Mouse (Mus musculus) bone marrow macrophage, adult 2 months (primary cell): Measurements from ENCODE around the gene Reep6. TPM values are rescaled to one million over a fixed set of nuclear protein-coding genes. Genes with fewer than 3 reads are reported as not detected.
A peak's percentile ranks its signal among the peaks of the same experiment; 100 is the strongest.

Source experiments
- H3K27ac ChIP-seq: 2 replicates; pipeline ENCODE4 v1.5.1; 2012; ENCODE audit warnings: low read depth, low read length; ENCODE audit not compliant: insufficient read depth
- H3K4me1 ChIP-seq: 2 replicates; pipeline ENCODE4 v1.6.1; 2012; ENCODE audit warnings: low read length; ENCODE audit not compliant: control insufficient read depth, insufficient read depth
- H3K4me3 ChIP-seq: 2 replicates; pipeline ENCODE4 v1.5.1; 2012; ENCODE audit warnings: mild to moderate bottlenecking, low read length, moderate library complexity; ENCODE audit not compliant: insufficient read depth
- CTCF ChIP-seq: IDR thresholded peaks from 2 replicates; pipeline ENCODE4 v1.5.1; 2012; ENCODE audit warnings: low read depth, mild to moderate bottlenecking, low read length, moderate library complexity
- POLR2A ChIP-seq: IDR thresholded peaks from 2 replicates; pipeline ENCODE4 v1.6.1; 2012; ENCODE audit warnings: mild to moderate bottlenecking, low read depth, low read length, borderline replicate concordance
- polyA plus RNA-seq: library from polyadenylated mRNA; stranded (reverse); fragments of >200 nt; gene quantifications from 2 replicates; pipeline ENCODE4 v1.2.4, GENCODE M21; 2012; ENCODE audit not compliant: missing spikeins, insufficient read depth, insufficient read length

Gene Reep6
- polyA plus RNA-seq, 1 experiment: 1.5 TPM

DNA sequence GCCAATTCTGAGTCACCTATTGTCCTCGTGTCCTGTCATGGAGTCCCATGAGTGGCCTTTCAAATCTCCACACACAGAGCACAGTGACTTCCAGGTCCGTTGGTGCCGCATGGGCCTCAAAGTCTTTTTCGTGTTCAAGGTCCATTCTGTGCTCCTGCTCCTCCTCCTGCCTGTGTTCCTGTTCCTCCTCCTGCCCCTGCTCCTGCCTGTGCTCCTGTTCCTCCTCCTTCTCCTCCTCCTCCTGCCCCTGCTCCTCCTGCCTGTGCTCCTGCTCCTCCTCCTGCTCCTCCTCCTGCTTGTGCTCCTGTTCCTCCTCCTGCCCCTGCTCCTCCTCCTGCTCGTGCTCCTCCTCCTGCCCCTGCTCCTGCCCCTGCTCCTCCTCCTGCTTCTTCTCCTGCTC lies 38.2 kb downstream of the Reep6 start:
- no peaks in the 10 kb centered on the region for H3K4me1 ChIP-seq
- no peak for TF ChIP-seq CTCF
- TF ChIP-seq POLR2A: no peak
- no peak overlapping the region for H3K4me3 ChIP-seq
- no peak overlapping the region for H3K27ac ChIP-seq

DNA sequence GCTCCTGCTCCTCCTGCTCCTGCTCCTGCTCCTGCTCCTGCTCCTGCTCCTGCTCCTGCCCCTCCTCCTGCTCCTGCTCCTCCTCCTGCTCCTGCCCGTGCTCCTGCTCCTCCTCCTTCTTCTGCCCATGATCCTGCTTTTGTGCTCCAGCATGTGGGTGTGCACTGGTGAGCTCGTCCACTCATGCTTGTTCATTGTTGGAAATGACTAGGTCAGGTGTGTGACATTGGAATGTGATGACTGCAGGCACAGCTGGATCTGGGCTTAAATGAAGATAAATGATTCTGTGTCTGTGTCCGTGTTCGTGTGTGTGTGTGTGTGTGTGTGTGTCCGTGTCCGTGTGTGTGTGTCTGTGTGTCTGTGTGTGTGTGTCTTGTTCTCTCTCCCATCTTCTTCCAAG lies 38.6 kb downstream of the Reep6 start:
- no peak overlapping the region for H3K4me3 ChIP-seq
- no peak overlapping the region for H3K27ac ChIP-seq
- TF ChIP-seq CTCF (no peak), POLR2A (no peak)
- H3K4me1 ChIP-seq: no peaks in the 10 kb centered on the region

- Histone ChIP-seq H3K4me3 (no peak overlapping the region), H3K27ac (no peak overlapping the region), H3K4me1 (no peaks in the 10 kb centered on the region)
- TF ChIP-seq POLR2A (no peak), CTCF (no peak)
These were observed 40.4 kb downstream of the Reep6 start for GRCm38 (mm10) chr10:80369995-80370747.

DNA sequence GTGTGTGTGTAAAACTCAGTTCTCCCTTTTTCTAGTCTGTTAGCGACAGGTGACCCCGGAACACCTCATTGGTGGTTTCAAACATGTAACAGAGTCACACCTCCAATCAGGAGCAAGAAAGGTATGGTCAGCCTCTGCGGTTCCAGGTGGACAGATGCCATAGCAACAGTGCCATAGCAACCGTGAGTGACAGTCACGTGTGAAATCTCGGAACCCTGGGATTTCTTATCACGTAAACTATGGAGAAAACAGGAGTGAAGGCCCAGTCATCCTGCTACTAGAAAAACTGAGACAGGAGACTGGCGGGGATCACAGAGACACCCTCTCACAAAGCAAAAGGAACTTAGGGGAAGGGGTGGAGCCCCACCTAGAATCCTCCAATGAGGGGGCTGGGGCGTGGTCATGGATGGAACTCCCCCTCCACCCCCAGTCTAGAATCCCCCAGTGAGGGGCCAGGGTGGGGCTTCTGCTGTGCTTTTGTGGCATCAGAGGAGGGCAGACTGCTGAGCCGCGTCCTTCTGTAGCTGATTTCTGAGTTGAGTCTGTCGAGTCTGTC lies 41.7 kb downstream of the Reep6 start:
- Histone ChIP-seq H3K4me1 (no peaks in the 10 kb centered on the region), H3K4me3 (no peak overlapping the region), H3K27ac (no peak overlapping the region)
- TF ChIP-seq CTCF (no peak), POLR2A (no peak)

DNA sequence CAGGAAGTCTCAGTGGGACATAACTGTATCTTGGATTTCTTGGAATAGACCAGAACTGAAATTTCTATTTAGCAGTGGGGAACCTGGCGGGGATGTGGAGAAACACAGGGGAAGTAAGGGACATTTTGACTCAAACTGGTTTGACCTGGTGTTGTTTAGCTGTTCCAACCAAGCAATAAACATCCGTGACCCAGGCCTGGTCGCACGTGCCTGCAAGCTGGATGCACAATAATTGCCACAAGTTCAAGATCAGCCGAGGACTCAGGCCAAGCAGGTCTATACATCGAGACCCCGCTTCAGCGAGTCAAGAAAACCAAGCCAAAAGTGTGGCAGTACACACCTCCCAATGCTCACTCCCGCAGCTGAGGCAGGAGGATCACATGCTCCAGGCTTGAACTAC lies 42.2 kb downstream of the Reep6 start:
- no peaks in the 10 kb centered on the region for H3K4me1 ChIP-seq
- TF ChIP-seq POLR2A (no peak), CTCF (no peak)
- H3K4me3 ChIP-seq: no peak overlapping the region
- no peak overlapping the region for H3K27ac ChIP-seq

DNA sequence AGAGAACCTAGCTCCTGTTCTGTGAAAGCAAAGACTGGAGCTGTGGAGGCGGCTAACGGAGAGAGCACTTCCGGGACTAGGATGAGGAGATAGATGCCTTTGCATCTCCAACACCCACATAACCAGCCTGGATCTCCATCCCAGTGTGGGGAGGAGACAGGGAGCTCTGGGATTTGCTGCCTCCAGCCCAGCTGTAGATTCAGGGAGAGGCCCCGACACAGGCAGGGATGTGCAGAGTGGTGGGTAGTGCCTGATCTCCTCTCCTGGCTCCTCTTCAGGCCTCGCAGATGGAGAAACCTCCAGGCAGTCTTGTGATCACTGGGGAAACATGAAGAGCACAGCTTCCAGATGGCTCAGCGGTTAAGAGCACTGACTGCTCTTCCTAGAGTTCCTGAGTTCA lies 43.0 kb downstream of the Reep6 start:
- no peak overlapping the region for H3K27ac ChIP-seq
- H3K4me1 ChIP-seq: no peaks in the 10 kb centered on the region
- TF ChIP-seq POLR2A (no peak), CTCF (no peak)
- no peak overlapping the region for H3K4me3 ChIP-seq

DNA sequence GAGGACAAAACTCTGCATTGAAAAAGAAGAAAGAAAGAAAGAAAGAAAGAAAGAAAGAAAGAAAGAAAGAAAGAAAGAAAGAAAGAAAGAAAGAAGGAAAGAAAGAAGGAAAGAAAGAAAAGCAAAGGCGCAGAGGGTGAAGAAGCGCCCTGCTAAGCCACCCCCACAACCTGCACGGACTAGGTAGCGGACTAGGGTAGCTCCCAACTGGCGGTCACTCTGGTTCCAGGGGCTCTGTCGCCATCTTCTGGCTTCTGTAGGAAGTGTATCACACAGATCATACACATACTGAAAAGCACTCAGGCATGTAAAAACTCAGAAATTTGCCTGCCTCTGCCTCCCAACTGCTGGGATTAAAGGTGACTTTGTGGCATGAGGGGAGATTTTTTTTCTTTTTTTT lies 44.3 kb downstream of the Reep6 start:
- Histone ChIP-seq H3K4me1 (no peaks in the 10 kb centered on the region), H3K4me3 (no peak overlapping the region), H3K27ac (no peak overlapping the region)
- TF ChIP-seq POLR2A (no peak), CTCF (peak; percentile 56; the same call in 1 of the 2 replicates)

GRCm38 (mm10) chr10:80376160-80376559 lies 46.4 kb downstream of the Reep6 start:
- no peak overlapping the region for H3K27ac ChIP-seq
- TF ChIP-seq POLR2A (no peak), CTCF (peak; percentile 84)
- no peak overlapping the region for H3K4me3 ChIP-seq
- H3K4me1 ChIP-seq: no peaks in the 10 kb centered on the region

- Histone ChIP-seq H3K4me3 (no peak overlapping the region), H3K4me1 (no peaks in the 10 kb centered on the region), H3K27ac (no peak overlapping the region)
- TF ChIP-seq POLR2A (no peak), CTCF (peak; percentile 45)
These were observed 48.0 kb downstream of the Reep6 start for GRCm38 (mm10) chr10:80377716-80378115.

GRCm38 (mm10) chr10:80382641-80383365 lies 53.0 kb downstream of the Reep6 start:
- TF ChIP-seq CTCF: no peak
- Histone ChIP-seq H3K4me3 (no peak overlapping the region), H3K4me1 (peaks cover 9% of the 10 kb centered on the region), H3K27ac (no peak overlapping the region)
